ENCODE assay signal across 8 mouse cellular contexts in the genomic region with DNA sequence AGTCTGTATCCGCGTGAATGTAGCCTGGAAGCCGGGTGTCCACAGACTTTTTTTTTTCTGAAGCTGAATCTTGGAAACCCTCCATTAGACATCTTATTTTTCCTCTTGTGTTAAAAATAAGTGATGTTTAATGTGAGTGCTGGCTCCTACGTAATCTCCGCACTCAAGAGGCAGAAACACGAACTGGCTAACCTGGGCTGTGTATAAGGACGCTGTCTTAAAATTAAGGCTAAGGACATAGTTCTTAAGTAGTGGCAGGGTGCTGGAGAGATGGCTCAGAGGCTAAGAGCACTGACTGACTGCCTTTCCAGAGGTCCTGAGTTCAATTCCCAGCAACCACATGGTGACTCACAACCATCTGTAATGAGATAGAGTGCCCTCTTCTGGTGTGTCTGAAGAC. TPM values are rescaled to one million over a fixed set of nuclear protein-coding genes. Genes with fewer than 3 reads are reported as not detected.
DNase-seq lines count a peak whose midpoint lies in the region; ATAC-seq lines count a peak whose summit lies in the region.

No protein-coding gene starts in this region.

- H3K4me3 ChIP-seq in heart, embryonic 12.5 days = peak overlapping the region; percentile 96
- peak overlapping the region; percentile 75 for H3K4me3 ChIP-seq in hindbrain, embryonic 12.5 days
- peak overlapping the region; percentile 76; the same call in 1 of the 2 replicates for H3K4me3 ChIP-seq in midbrain, embryonic 11.5 days (ENCODE audit: low read depth, low read length)

- 12% methylated on average over 7 of the region's 7 CpGs for WGBS in heart, embryonic 12.5 days
- WGBS in hindbrain, embryonic 12.5 days = 19% methylated on average over 7 of the region's 7 CpGs
- WGBS in midbrain, embryonic 11.5 days = 16% methylated on average over 7 of the region's 7 CpGs

- intact Hi-C loops in heart, postnatal 10 days (cut with DNase I) = loop anchor here (1.0 to 2.0 kb wide), 2 partner anchors 21 to 37 kb away; partner anchors contain the start of gene Klhl15

- H3K27me3 ChIP-seq in heart, embryonic 12.5 days (replicated peaks) = no peaks in the 10 kb centered on the region
- H3K27me3 ChIP-seq in hindbrain, embryonic 12.5 days = no peaks in the 10 kb centered on the region
- H3K27me3 ChIP-seq in midbrain, embryonic 11.5 days (ENCODE audit: control insufficient read depth, insufficient read depth, low read length) = no peaks in the 10 kb centered on the region

- ATAC-seq in heart, embryonic 12.5 days (ENCODE audit: insufficient number of reproducible peaks, low FRiP score) = no peak
- ATAC-seq in hindbrain, embryonic 12.5 days (ENCODE audit: low FRiP score) = peak; percentile 10; the same call in 1 of the 2 replicates
- peak; percentile 28; the same call in 1 of the 2 replicates for ATAC-seq in midbrain, embryonic 11.5 days (ENCODE audit: low FRiP score)
- no peak for ATAC-seq in erythroid progenitor cell, adult 5-6 weeks (replicated peaks; ENCODE audit: low FRiP score, poor library complexity, severe bottlenecking)

- H3K36me3 ChIP-seq in heart, embryonic 12.5 days = peaks cover 17% of the 10 kb centered on the region
- peaks cover 12% of the 10 kb centered on the region; the same call in 1 of the 2 replicates for H3K36me3 ChIP-seq in hindbrain, embryonic 12.5 days
- no peaks in the 10 kb centered on the region for H3K36me3 ChIP-seq in midbrain, embryonic 11.5 days (ENCODE audit: control insufficient read depth, insufficient read depth, low read length)

- no peak overlapping the region for H3K27ac ChIP-seq in heart, embryonic 12.5 days (ENCODE audit: poor library complexity, severe bottlenecking)
- H3K27ac ChIP-seq in hindbrain, embryonic 12.5 days = peak overlapping the region; percentile 17; the same call in 1 of the 2 replicates
- no peak overlapping the region for H3K27ac ChIP-seq in midbrain, embryonic 11.5 days (ENCODE audit: low read depth, low read length)

- no peaks in the 10 kb centered on the region for H3K4me1 ChIP-seq in heart, embryonic 12.5 days (replicated peaks)
- H3K4me1 ChIP-seq in hindbrain, embryonic 12.5 days = no peaks in the 10 kb centered on the region
- H3K4me1 ChIP-seq in midbrain, embryonic 11.5 days (ENCODE audit: control insufficient read depth, insufficient read depth, low read length) = no peaks in the 10 kb centered on the region

- DNase-seq in heart, postnatal 10 days = no peak
- DNase-seq in 416B (ENCODE audit: low read depth) = peak; percentile 71
- peak; percentile 28 for DNase-seq in cerebellum, adult 8-10 months
- no peak for DNase-seq in midbrain, embryonic 11.5 days (ENCODE audit: low spot score, missing footprints)
- no peak for DNase-seq in right cerebral cortex, postnatal 14 days

- H3K4me2 ChIP-seq in heart, embryonic 12.5 days = peak overlapping the region; percentile 81
- H3K4me2 ChIP-seq in hindbrain, embryonic 12.5 days (replicated peaks) = peak overlapping the region; percentile 76
- H3K4me2 ChIP-seq in midbrain, embryonic 11.5 days = peak overlapping the region; percentile 33; the same call in 1 of the 2 replicates

- H3K9me3 ChIP-seq in heart, embryonic 12.5 days (replicated peaks) = no peaks in the 10 kb centered on the region
- H3K9me3 ChIP-seq in hindbrain, embryonic 12.5 days (replicated peaks) = no peaks in the 10 kb centered on the region
- no peaks in the 10 kb centered on the region for H3K9me3 ChIP-seq in midbrain, embryonic 11.5 days (ENCODE audit: control insufficient read depth, low read length)

- no peak overlapping the region for H3K9ac ChIP-seq in heart, embryonic 12.5 days
- 0 out of 2 replicates have a peak overlapping the region, but pooled peaks have one; percentile 35 for H3K9ac ChIP-seq in hindbrain, embryonic 12.5 days
- no peak overlapping the region; the same call in 1 of the 2 replicates for H3K9ac ChIP-seq in midbrain, embryonic 11.5 days (ENCODE audit: low read length)

RNA-seq across cellular contexts. Expression of gene Eif2s3x, which starts 0.7 kb away (rescaled TPM):
- 62.0 and 68.1 TPM in 2 replicates for polyA plus RNA-seq in heart, embryonic 12.5 days (2016; fragmentation: Nextera tagmentation; extraction: Ambion mirVana)
- total RNA-seq in heart, postnatal 10 days (2021) = 100 to 1,000 TPM; 116 to 164 TPM
- 98.6 and 99.0 TPM in 2 replicates for polyA plus RNA-seq in hindbrain, embryonic 12.5 days (2016; fragmentation: Nextera tagmentation; extraction: Ambion mirVana)
- polyA plus RNA-seq in midbrain, embryonic 11.5 days (2014; fragmentation: Nextera tagmentation; extraction: Ambion mirVana) = 126 and 140 TPM in 2 replicates
- total RNA-seq in erythroid progenitor cell, adult 5-6 weeks (2015; ENCODE audit: low replicate concordance) = 72.4 and 106 TPM in 2 replicates
- 46.4 and 60.6 TPM in 2 replicates for total RNA-seq in erythroid progenitor cell, adult 5-6 weeks (2017; ENCODE audit: low replicate concordance)

RNA-seq across cellular contexts. Expression of gene Klhl15, which starts 21.0 kb away (rescaled TPM):
- polyA plus RNA-seq in heart, embryonic 12.5 days (2016; fragmentation: Nextera tagmentation; extraction: Ambion mirVana) = 5.4 and 6.0 TPM in 2 replicates
- 10 to 100 TPM in 1 of 2 experiments, 1 to 10 TPM in 1; 9.1 to 11.5 TPM for total RNA-seq in heart, postnatal 10 days (2021)
- polyA plus RNA-seq in hindbrain, embryonic 12.5 days (2016; fragmentation: Nextera tagmentation; extraction: Ambion mirVana) = 11.0 and 12.9 TPM in 2 replicates
- polyA plus RNA-seq in midbrain, embryonic 11.5 days (2014; fragmentation: Nextera tagmentation; extraction: Ambion mirVana) = 11.3 and 15.4 TPM in 2 replicates
- 7.5 and 8.3 TPM in 2 replicates for total RNA-seq in erythroid progenitor cell, adult 5-6 weeks (2015; ENCODE audit: low replicate concordance)
- total RNA-seq in erythroid progenitor cell, adult 5-6 weeks (2017; ENCODE audit: low replicate concordance) = 6.8 and 9.6 TPM in 2 replicates

Comparison
In these comparisons a context has a peak if more than half of its experiments do, and no peak if none do; other contexts are left out.
1. ATAC-seq: peak in hindbrain, embryonic 12.5 days (single experiment) and midbrain, embryonic 11.5 days (single experiment); none in heart, embryonic 12.5 days (single experiment) and erythroid progenitor cell, adult 5-6 weeks (single experiment).
2. DNase-seq: peak in 416B (single experiment) and cerebellum, adult 8-10 months (single experiment); none in heart, postnatal 10 days (0 of 2), midbrain, embryonic 11.5 days (single experiment) and right cerebral cortex, postnatal 14 days (single experiment).
3. Peak in every context shown above with its lines, with median percentiles within 50 percentile points of each other: H3K4me2 ChIP-seq and H3K4me3 ChIP-seq.